Mouse (Mus musculus) neural tube, embryonic 11.5 days (tissue): Measurements from ENCODE around the gene Stra6. TPM values are rescaled to one million over a fixed set of nuclear protein-coding genes. Genes with fewer than 3 reads are reported as not detected.

Experiments used
- ATAC-seq: fragments of 200-750 bp; cut with Nextera tagmentation; 2 replicates; pipeline ENCODE4 v1.8.0; 2017; ENCODE audit warnings: moderate number of reproducible peaks, mild to moderate bottlenecking, moderate TSS enrichment, moderate library complexity; ENCODE audit not compliant: insufficient read depth, low FRiP score, low TSS enrichment
- DNase-seq: peaks from one replicate; pipeline ENCODE4 v3.0.0-alpha.2; 2015; ENCODE audit warnings: low spot score
- H3K27ac ChIP-seq: fragments of 300-500 bp; sonication (generic); 2 replicates; pipeline ENCODE4 v1.5.1; 2014; ENCODE audit warnings: low read depth, mild to moderate bottlenecking, low read length
- H3K27me3 ChIP-seq: fragments of 300-500 bp; sonication (generic); 2 replicates; pipeline ENCODE4 v1.6.1; 2014; ENCODE audit warnings: mild to moderate bottlenecking, low read length, mixed read lengths; ENCODE audit not compliant: control insufficient read depth, insufficient read depth
- H3K36me3 ChIP-seq: fragments of 300-500 bp; sonication (generic); 2 replicates; pipeline ENCODE4 v1.6.1; 2014; ENCODE audit warnings: mild to moderate bottlenecking, low read length, moderate library complexity, mixed read lengths; ENCODE audit not compliant: control insufficient read depth, insufficient read depth
- H3K4me1 ChIP-seq: fragments of 300-500 bp; sonication (generic); 2 replicates; pipeline ENCODE4 v1.6.1; 2014; ENCODE audit warnings: low read length, mixed read lengths; ENCODE audit not compliant: control insufficient read depth, insufficient read depth
- H3K4me2 ChIP-seq: fragments of 300-500 bp; sonication (generic); 2 replicates; pipeline ENCODE4 v1.6.1; 2014; ENCODE audit warnings: low read depth, mild to moderate bottlenecking, moderate library complexity
- H3K4me3 ChIP-seq: fragments of 300-500 bp; sonication (generic); 2 replicates; pipeline ENCODE4 v1.5.1; 2014; ENCODE audit warnings: low read depth, low read length
- H3K9ac ChIP-seq: fragments of 300-500 bp; sonication (generic); 2 replicates; pipeline ENCODE4 v1.6.1; 2014; ENCODE audit warnings: mild to moderate bottlenecking, low read length
- H3K9me3 ChIP-seq: fragments of 300-500 bp; sonication (generic); 2 replicates; pipeline ENCODE4 v1.6.1; 2016; ENCODE audit warnings: low read length; ENCODE audit not compliant: control insufficient read depth
- WGBS: fragments of 180-500 bp; shearing (Covaris S2); extraction: QIAGEN DNeasy Blood & Tissue Kit; methylation state at CpG from one replicate; pipeline ENCODE4 v1.1.7; 2014; 5-methylcytosine and 5-hydroxymethylcytosine counted together
- polyA plus RNA-seq: library from polyadenylated mRNA; unstranded; fragments of >200 nt; fragmentation: Nextera tagmentation; extraction: Ambion mirVana; gene quantifications from 2 replicates; pipeline ENCODE4 v1.2.1, GENCODE M21; 2014

Gene Stra6
- polyA plus RNA-seq, 1 experiment from 2014 or later, result 53.7 TPM

GRCm38 (mm10) chr9:58093776-58094175, 30.2 kb downstream of the Stra6 start:
- no peak overlapping the region for H3K27ac ChIP-seq
- no peaks in the 10 kb centered on the region for H3K9me3 ChIP-seq
- no peaks in the 10 kb centered on the region for H3K36me3 ChIP-seq
- DNase-seq, result no peak
- 0 out of 2 replicates have a peak, but pooled peaks cover 3% of the 10 kb centered on the region for H3K27me3 ChIP-seq
- 84% methylated on average over 3 of the region's 3 CpGs for WGBS
- no peak overlapping the region for H3K4me3 ChIP-seq
- peaks cover 6% of the 10 kb centered on the region; the same call in 1 of the 2 replicates for H3K4me1 ChIP-seq
- no peak overlapping the region for H3K4me2 ChIP-seq
- H3K9ac ChIP-seq, result no peak overlapping the region
- ATAC-seq, result no peak

- peaks cover 6% of the 10 kb centered on the region; the same call in 1 of the 2 replicates for H3K4me1 ChIP-seq
- 0 out of 2 replicates have a peak, but pooled peaks cover 3% of the 10 kb centered on the region for H3K27me3 ChIP-seq
- no peak overlapping the region for H3K27ac ChIP-seq
- no peak overlapping the region for H3K4me2 ChIP-seq
- ATAC-seq, result no peak
- WGBS, result 85% methylated on average over 6 of the region's 6 CpGs
- H3K9ac ChIP-seq, result no peak overlapping the region
- H3K4me3 ChIP-seq, result no peak overlapping the region
- H3K9me3 ChIP-seq, result no peaks in the 10 kb centered on the region
- no peaks in the 10 kb centered on the region for H3K36me3 ChIP-seq
- no peak for DNase-seq
These were observed 32.4 kb downstream of the Stra6 start for GRCm38 (mm10) chr9:58095977-58096376.

DNA sequence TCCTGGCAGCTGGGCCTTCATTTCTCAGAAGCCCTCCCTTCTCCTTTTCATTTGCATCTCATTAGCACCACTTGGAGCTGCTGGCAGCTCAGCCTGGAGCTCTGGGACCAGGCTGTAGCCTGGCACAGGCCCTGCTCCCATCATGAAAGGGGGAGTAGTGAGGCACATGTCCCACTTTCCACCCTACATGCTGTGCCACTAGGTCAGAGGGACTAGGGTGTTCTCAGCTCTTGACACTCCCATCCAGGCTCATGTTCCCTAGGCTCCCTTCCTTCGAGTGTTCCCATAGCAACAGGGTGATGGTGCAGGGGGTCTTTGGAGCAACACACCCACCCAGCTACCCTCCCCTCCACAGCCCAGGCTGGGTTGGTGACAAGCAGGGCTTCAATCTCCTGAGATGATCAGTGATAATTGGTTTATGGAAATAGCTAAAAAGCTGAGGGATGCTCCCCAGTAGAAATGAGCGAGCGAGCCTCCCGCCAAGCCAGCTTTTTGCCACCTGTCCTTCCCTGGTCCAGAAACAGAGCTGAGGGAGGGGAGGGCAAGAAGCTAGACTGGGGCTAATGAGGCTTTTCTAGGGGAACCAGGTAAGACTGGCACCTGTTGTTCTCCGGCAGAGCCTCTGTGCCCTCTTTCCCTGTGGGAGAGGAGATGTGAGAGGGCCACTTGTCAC, 33.2 kb downstream of the Stra6 start:
- no peak for ATAC-seq
- Histone ChIP-seq H3K9ac (no peak overlapping the region), H3K4me3 (no peak overlapping the region), H3K27ac (no peak overlapping the region), H3K4me1 (peaks cover 5% of the 10 kb centered on the region; the same call in 1 of the 2 replicates), H3K27me3 (0 out of 2 replicates have a peak, but pooled peaks cover 3% of the 10 kb centered on the region), H3K4me2 (no peak overlapping the region), H3K36me3 (no peaks in the 10 kb centered on the region), H3K9me3 (no peaks in the 10 kb centered on the region)
- WGBS, result 73% methylated on average over 5 of the region's 5 CpGs
- no peak for DNase-seq

DNA sequence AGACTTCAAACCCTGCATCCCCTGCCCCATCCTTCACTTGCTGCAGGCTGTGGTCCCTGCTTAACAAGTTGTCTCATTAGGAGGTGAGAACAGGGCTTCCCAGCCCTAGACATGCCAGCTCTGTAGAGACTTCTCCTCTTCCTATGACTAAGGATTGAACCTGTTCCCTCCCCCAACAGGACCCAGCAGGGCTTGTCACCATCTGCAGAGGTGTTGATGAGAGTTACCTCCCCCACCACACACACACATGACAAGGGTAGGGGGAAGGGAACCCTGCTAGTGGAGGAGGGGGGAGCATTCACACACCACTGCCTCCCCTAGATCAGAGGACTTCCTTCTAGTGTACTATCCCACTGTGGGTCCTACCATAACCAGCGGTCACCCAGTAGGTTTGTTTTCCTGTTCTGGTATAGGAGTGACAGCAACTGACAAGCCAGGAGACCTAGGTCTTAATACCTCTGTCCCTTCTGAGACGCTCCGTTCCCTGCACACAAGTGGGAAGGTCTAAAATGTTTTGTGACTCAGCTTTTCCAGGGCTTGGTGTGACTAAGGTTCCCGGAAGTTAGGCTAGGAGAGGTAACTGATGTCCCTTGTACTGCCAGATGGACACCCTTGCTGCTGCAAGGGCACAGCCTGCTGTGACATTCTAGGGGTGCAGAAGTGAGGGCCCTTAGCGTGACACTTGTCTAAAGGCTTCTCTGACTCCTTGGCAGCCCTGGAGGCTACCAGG, 36.4 kb downstream of the Stra6 start:
- H3K4me3 ChIP-seq, result no peak overlapping the region
- 0 out of 2 replicates have a peak, but pooled peaks cover 5% of the 10 kb centered on the region for H3K4me1 ChIP-seq
- no peak for DNase-seq
- ATAC-seq, result no peak
- no peaks in the 10 kb centered on the region for H3K27me3 ChIP-seq
- no peak overlapping the region for H3K9ac ChIP-seq
- no peaks in the 10 kb centered on the region for H3K36me3 ChIP-seq
- H3K9me3 ChIP-seq, result no peaks in the 10 kb centered on the region
- 73% methylated on average over 5 of the region's 5 CpGs for WGBS
- no peak overlapping the region for H3K27ac ChIP-seq
- H3K4me2 ChIP-seq, result no peak overlapping the region

DNA sequence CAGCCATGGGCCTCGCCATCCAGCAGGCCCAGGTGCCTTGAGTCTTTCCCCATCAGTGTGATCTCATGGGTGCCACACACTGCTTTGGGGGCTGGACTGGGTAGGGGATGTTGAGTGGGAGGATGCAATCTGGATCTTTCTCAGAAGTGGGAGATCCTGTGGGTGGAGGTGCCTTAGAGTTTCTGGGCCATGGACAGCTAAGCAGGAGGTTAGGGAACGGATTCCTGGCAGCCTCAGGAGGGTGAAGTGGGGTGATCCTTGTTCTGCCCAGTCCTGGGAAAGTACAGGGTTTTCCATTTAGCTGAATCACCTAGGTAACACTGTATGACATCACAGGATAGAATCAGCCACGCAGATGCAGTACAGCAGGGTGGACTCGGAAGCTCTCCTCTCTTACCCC, 38.4 kb downstream of the Stra6 start:
- H3K9me3 ChIP-seq, result no peaks in the 10 kb centered on the region
- DNase-seq, result no peak
- H3K9ac ChIP-seq, result no peak overlapping the region
- H3K27me3 ChIP-seq, result no peaks in the 10 kb centered on the region
- no peak overlapping the region for H3K4me3 ChIP-seq
- no peak overlapping the region for H3K4me2 ChIP-seq
- 80% methylated on average over 4 of the region's 4 CpGs for WGBS
- H3K4me1 ChIP-seq, result peaks cover 10% of the 10 kb centered on the region; the same call in 1 of the 2 replicates
- no peak overlapping the region for H3K27ac ChIP-seq
- no peak for ATAC-seq
- H3K36me3 ChIP-seq, result no peaks in the 10 kb centered on the region

DNA sequence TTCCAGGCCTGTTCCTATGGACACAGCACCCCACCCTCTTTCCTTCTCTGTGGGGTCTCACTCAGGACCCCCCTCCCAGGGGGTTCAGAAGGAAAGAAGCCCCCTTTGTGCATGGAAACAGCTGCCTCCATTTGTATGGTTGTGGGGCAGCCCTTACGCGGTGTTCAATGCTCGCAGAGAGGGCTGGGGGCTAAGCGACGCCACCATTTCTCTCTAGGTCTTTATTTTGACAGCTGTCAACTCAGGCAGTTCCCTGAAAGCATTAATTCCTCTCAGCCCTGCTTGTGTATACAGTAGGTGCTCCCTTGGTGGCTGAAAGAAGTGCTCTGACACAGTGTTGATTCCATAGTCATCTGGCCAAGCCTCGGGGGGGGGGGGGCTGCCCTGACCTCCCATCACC, 40.1 kb downstream of the Stra6 start:
- Histone ChIP-seq H3K4me1 (peaks cover 10% of the 10 kb centered on the region; the same call in 1 of the 2 replicates), H3K27me3 (no peaks in the 10 kb centered on the region), H3K27ac (no peak overlapping the region), H3K4me3 (no peak overlapping the region), H3K4me2 (no peak overlapping the region), H3K36me3 (no peaks in the 10 kb centered on the region), H3K9ac (no peak overlapping the region), H3K9me3 (no peaks in the 10 kb centered on the region)
- WGBS, result 66% methylated on average over 6 of the region's 6 CpGs
- DNase-seq, result no peak
- no peak for ATAC-seq

DNA sequence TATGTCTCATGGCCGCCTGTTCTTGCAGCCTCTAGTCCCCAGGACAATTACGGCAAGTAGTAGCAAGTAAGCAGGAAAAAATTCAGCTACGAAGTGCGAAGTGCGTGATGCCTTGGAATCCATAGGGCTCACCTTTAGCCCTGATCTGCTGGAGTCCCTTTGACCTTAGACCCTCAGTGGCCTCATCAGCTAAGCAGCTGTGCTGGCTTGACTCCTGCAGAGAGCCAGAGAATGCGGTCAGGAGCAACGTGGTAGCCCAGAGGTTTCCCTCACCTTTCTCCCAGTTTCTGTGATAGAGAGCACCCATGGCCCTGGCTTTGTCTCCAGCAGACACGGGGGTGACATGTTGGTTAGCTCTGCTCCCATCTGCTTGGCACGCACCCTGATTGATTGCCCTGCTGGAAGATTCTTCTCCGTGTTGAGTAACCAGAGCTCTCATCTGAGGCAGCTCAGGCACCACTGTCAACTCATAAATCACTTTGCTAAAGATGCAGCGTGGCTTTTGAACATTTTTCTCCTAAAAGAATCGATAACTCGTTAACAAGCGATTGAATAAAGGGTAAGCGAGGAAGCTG, 42.1 kb downstream of the Stra6 start:
- Histone ChIP-seq H3K4me3 (no peak overlapping the region), H3K9me3 (no peaks in the 10 kb centered on the region), H3K27me3 (no peaks in the 10 kb centered on the region), H3K27ac (peak overlapping the region; percentile 42; the same call in 1 of the 2 replicates), H3K4me1 (peaks cover 10% of the 10 kb centered on the region; the same call in 1 of the 2 replicates), H3K9ac (no peak overlapping the region), H3K4me2 (no peak overlapping the region), H3K36me3 (no peaks in the 10 kb centered on the region)
- DNase-seq (no peak), ATAC-seq (no peak)
- 45% methylated on average over 15 of the region's 15 CpGs for WGBS

- WGBS, result 68% methylated on average over 5 of the region's 5 CpGs
- ATAC-seq (no peak), DNase-seq (no peak)
- no peaks in the 10 kb centered on the region for H3K36me3 ChIP-seq
- 0 out of 2 replicates have a peak, but pooled peaks cover 3% of the 10 kb centered on the region for H3K27me3 ChIP-seq
- no peak overlapping the region for H3K4me3 ChIP-seq
- H3K27ac ChIP-seq, result no peak overlapping the region
- H3K9ac ChIP-seq, result no peak overlapping the region
- no peak overlapping the region for H3K4me2 ChIP-seq
- H3K9me3 ChIP-seq, result no peaks in the 10 kb centered on the region
- peaks cover 19% of the 10 kb centered on the region for H3K4me1 ChIP-seq
These were observed 43.9 kb downstream of the Stra6 start for GRCm38 (mm10) chr9:58107494-58107893.
